Mouse (Mus musculus) CD4-positive helper T cell, adult 2 months (primary cell): Measurements from ENCODE around the gene Gm904.
"Not testable (repeated sequence)": the region's sequence is repeated elsewhere in the genome, so short reads cannot be mapped to it uniquely, and the experiment has no call there.

Source experiments
- DNase-seq: peaks from one replicate; pipeline ENCODE4 v3.0.0-alpha.2; 2012; ENCODE audit warnings: low read depth, missing footprints, low spot score

Gene Gm904

DNA sequence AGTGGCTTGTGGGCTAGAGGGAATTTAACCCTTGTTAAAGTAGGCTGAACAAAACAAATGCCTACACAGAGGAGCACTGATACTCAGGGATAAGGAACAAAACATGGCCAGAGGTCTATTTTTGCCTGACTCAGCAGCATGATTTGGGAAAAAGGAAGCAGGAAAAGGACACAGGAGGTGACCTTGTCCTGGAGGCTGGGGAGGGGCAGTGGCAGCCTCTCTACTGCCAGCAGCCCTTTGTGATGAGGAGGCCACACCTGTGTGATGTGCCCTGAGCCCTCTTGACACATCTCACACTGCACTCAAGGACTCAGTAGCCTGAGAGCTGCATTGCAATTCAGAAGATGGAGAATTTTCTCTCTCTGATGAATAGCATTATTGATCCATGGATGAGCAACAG is at the start of gene Gm904:
TSS of gene Gm904 (plus strand) at position 301 of the 400 bp plus-strand sequence.
- not testable (repeated sequence) for DNase-seq

DNA sequence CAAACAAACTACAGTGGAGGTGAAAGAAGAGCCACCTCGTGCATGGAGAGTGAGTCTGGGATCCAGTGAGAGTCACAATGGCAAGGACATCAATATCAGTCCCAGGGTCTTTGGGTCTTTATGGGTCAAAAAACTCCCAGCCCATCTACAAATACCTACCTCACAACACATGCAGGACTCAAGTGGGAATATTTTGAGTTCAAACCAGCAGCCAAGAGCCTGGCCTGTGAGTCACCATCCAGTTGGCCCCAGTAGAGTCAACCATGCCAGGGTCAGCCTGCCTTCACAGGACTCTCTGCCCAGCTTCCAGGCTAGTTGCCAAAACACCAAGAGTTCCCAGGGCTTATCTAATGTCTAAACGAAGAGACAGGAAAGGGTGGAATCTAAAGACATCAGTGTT is 5.7 kb downstream of the Gm904 start:
- not testable (repeated sequence) for DNase-seq
